Mouse (Mus musculus) liver, postnatal 0 days (tissue): ENCODE data around the gene Car5a. TPM values are rescaled to one million over a fixed set of nuclear protein-coding genes. Genes with fewer than 3 reads are reported as not detected.
A peak's percentile ranks its signal among the peaks of the same experiment; 100 is the strongest.

Experiments used
- ATAC-seq: fragments of 200-750 bp; cut with Nextera tagmentation; 2 replicates; pipeline ENCODE4 v1.8.0; 2017; ENCODE audit warnings: mild to moderate bottlenecking, moderate library complexity
- DNase-seq: peaks from one replicate; pipeline ENCODE4 v3.0.0-alpha.2; 2016
- H3K27ac ChIP-seq: fragments of 300-500 bp; sonication (generic); 2 replicates; pipeline ENCODE4 v1.5.1; 2014; ENCODE audit warnings: antibody characterized with exemption, moderate library complexity, mild to moderate bottlenecking, low read depth
- H3K27me3 ChIP-seq: fragments of 300-500 bp; sonication (generic); 2 replicates; pipeline ENCODE4 v1.6.1; 2014; ENCODE audit warnings: low read length, control low read depth, mixed read lengths; ENCODE audit not compliant: insufficient read depth
- H3K36me3 ChIP-seq: fragments of 300-500 bp; sonication (generic); replicated peaks from 2 replicates; pipeline ENCODE4 v1.6.1; 2014; ENCODE audit warnings: mild to moderate bottlenecking, control low read depth, low read length, moderate library complexity, mixed read lengths; ENCODE audit not compliant: insufficient read depth
- H3K4me1 ChIP-seq: fragments of 300-500 bp; sonication (generic); 2 replicates; pipeline ENCODE4 v1.6.1; 2014; ENCODE audit warnings: antibody characterized with exemption, mild to moderate bottlenecking, control low read depth; ENCODE audit not compliant: insufficient read depth
- H3K4me2 ChIP-seq: fragments of 300-500 bp; sonication (generic); 2 replicates; pipeline ENCODE4 v1.6.1; 2014; ENCODE audit warnings: low read depth, mild to moderate bottlenecking, low read length, moderate library complexity, mixed read lengths
- H3K4me3 ChIP-seq: fragments of 300-500 bp; sonication (generic); 2 replicates; pipeline ENCODE4 v1.5.1; 2014; ENCODE audit warnings: low read depth, low read length
- H3K9ac ChIP-seq: fragments of 300-500 bp; sonication (generic); replicated peaks from 2 replicates; pipeline ENCODE4 v1.6.1; 2014; ENCODE audit warnings: mild to moderate bottlenecking, moderate library complexity
- H3K9me3 ChIP-seq: fragments of 300-500 bp; sonication (generic); 2 replicates; pipeline ENCODE4 v1.6.1; 2016; ENCODE audit warnings: mild to moderate bottlenecking, control low read depth, low read length, mixed read lengths
- CTCF ChIP-seq: sonication (generic); IDR thresholded peaks from 2 replicates; pipeline ENCODE4 v1.5.1; 2016; ENCODE audit warnings: antibody characterized with exemption, low read depth
- EP300 ChIP-seq: IDR thresholded peaks from 2 replicates; pipeline ENCODE4 v1.6.1; 2016; ENCODE audit warnings: antibody characterized with exemption, low read depth, mild to moderate bottlenecking
- WGBS: fragments of 180-500 bp; shearing (Covaris S2); extraction: QIAGEN DNeasy Blood & Tissue Kit; methylation state at CpG from one replicate; pipeline ENCODE4 v1.1.7; 2014; ENCODE audit not compliant: insufficient replicate concordance; 5-methylcytosine and 5-hydroxymethylcytosine counted together
- polyA plus RNA-seq: library from polyadenylated mRNA; unstranded; fragments of >200 nt; fragmentation: Nextera tagmentation; extraction: Ambion mirVana; gene quantifications from 2 replicates; pipeline ENCODE4 v1.2.1, GENCODE M21; 2015

The Car5a gene
- polyA plus RNA-seq, 1 experiment from 2014 or later = 9.6 TPM

GRCm38 (mm10) chr8:121981520-121981895 lies 36.8 kb upstream of the Car5a start:
- Histone ChIP-seq H3K4me2 (no peak overlapping the region), H3K9me3 (no peaks in the 10 kb centered on the region), H3K36me3 (peaks cover 47% of the 10 kb centered on the region), H3K4me1 (no peaks in the 10 kb centered on the region), H3K27ac (no peak overlapping the region), H3K9ac (no peak overlapping the region), H3K27me3 (no peaks in the 10 kb centered on the region), H3K4me3 (no peak overlapping the region)
- DNase-seq = no peak
- no peak for TF ChIP-seq CTCF
- TF ChIP-seq EP300 = no peak
- WGBS = 85% methylated on average over 7 of the region's 7 CpGs
- no peak for ATAC-seq

- WGBS = 83% methylated on average over 11 of the region's 11 CpGs
Measured at GRCm38 (mm10) chr8:121980792-121981519, 36.3 kb upstream of the Car5a start.

GRCm38 (mm10) chr8:121978670-121979069 lies 34.0 kb upstream of the Car5a start:
- Histone ChIP-seq H3K27ac (no peak overlapping the region), H3K36me3 (peaks cover 64% of the 10 kb centered on the region), H3K4me2 (no peak overlapping the region), H3K4me1 (no peaks in the 10 kb centered on the region), H3K9me3 (no peaks in the 10 kb centered on the region), H3K4me3 (no peak overlapping the region), H3K27me3 (no peaks in the 10 kb centered on the region), H3K9ac (no peak overlapping the region)
- 93% methylated on average over 13 of the region's 13 CpGs for WGBS
- TF ChIP-seq CTCF (no peak), EP300 (no peak)
- no peak for DNase-seq
- no peak for ATAC-seq

More at GRCm38 (mm10) chr8:121980792-121981519, 36.3 kb upstream of the Car5a start:
- no peak overlapping the region for H3K9ac ChIP-seq
- peaks cover 50% of the 10 kb centered on the region for H3K36me3 ChIP-seq
- H3K4me1 ChIP-seq = no peaks in the 10 kb centered on the region
- no peaks in the 10 kb centered on the region for H3K27me3 ChIP-seq
- ATAC-seq (no peak), DNase-seq (no peak)
- no peak for TF ChIP-seq EP300
- no peak overlapping the region for H3K4me2 ChIP-seq
- H3K4me3 ChIP-seq = no peak overlapping the region
- no peaks in the 10 kb centered on the region for H3K9me3 ChIP-seq
- H3K27ac ChIP-seq = no peak overlapping the region

GRCm38 (mm10) chr8:121977819-121978590 lies 33.3 kb upstream of the Car5a start:
- Histone ChIP-seq H3K4me2 (no peak overlapping the region), H3K9me3 (no peaks in the 10 kb centered on the region), H3K36me3 (peaks cover 64% of the 10 kb centered on the region), H3K9ac (no peak overlapping the region), H3K4me3 (no peak overlapping the region), H3K4me1 (no peaks in the 10 kb centered on the region), H3K27me3 (no peaks in the 10 kb centered on the region), H3K27ac (no peak overlapping the region)
- 70% methylated on average over 8 of the region's 8 CpGs for WGBS
- DNase-seq = no peak
- no peak for ATAC-seq
- TF ChIP-seq EP300 (no peak), CTCF (peak; percentile 77)

- Histone ChIP-seq H3K27me3 (no peaks in the 10 kb centered on the region), H3K36me3 (peaks cover 39% of the 10 kb centered on the region), H3K27ac (no peak overlapping the region), H3K4me2 (no peak overlapping the region), H3K4me3 (no peak overlapping the region), H3K9ac (no peak overlapping the region), H3K9me3 (no peaks in the 10 kb centered on the region), H3K4me1 (no peaks in the 10 kb centered on the region)
- WGBS = 94% methylated on average over 28 of the region's 28 CpGs
- DNase-seq = no peak
- ATAC-seq = no peak
- no peak for TF ChIP-seq CTCF
- no peak for TF ChIP-seq EP300
Measured at GRCm38 (mm10) chr8:121973906-121974305, 29.2 kb upstream of the Car5a start.

- ATAC-seq = no peak
- DNase-seq = no peak
- 57% methylated on average over 17 of the region's 17 CpGs for WGBS
Measured at GRCm38 (mm10) chr8:121971488-121972058, 26.9 kb upstream of the Car5a start.

More at GRCm38 (mm10) chr8:121971488-121972058, 26.9 kb upstream of the Car5a start:
- Histone ChIP-seq H3K4me1 (peaks cover 13% of the 10 kb centered on the region), H3K36me3 (peaks cover 31% of the 10 kb centered on the region), H3K4me2 (peak overlapping the region; percentile 3; the same call in 1 of the 2 replicates), H3K27ac (no peak overlapping the region), H3K9me3 (no peaks in the 10 kb centered on the region), H3K9ac (no peak overlapping the region), H3K4me3 (no peak overlapping the region), H3K27me3 (no peaks in the 10 kb centered on the region)
- TF ChIP-seq EP300 (no peak), CTCF (no peak)
